Mouse (Mus musculus) large intestine, adult 2 months (tissue): ENCODE measurements around the gene Gbp8. TPM values are rescaled to one million over a fixed set of nuclear protein-coding genes. Genes with fewer than 3 reads are reported as not detected.
"Not testable (repeated sequence)": the region's sequence is repeated elsewhere in the genome, so short reads cannot be mapped to it uniquely, and the experiment has no call there.

ENCODE experiments used
- DNase-seq: peaks from one replicate; pipeline ENCODE4 v3.0.0-alpha.2; 2012; ENCODE audit warnings: low read depth, low spot score
- WGBS: fragments of 180-500 bp; shearing (Covaris S2); methylation state at CpG from one replicate; pipeline ENCODE4 v1.1.7; 2018; 5-methylcytosine and 5-hydroxymethylcytosine counted together
- polyA plus RNA-seq: library from polyadenylated mRNA; depleted of rRNA; stranded (reverse); fragments of >200 nt; gene quantifications from 2 replicates; pipeline ENCODE4 v1.2.3, GENCODE M21; 2012; rRNA removed

Gene Gbp8
- polyA plus RNA-seq, 1 experiment: 7.0 TPM

- 64% methylated on average over 1 of the region's 1 CpGs for WGBS
These were observed 76.0 kb downstream of the Gbp8 start for GRCm38 (mm10) chr5:105063321-105063720.

DNA sequence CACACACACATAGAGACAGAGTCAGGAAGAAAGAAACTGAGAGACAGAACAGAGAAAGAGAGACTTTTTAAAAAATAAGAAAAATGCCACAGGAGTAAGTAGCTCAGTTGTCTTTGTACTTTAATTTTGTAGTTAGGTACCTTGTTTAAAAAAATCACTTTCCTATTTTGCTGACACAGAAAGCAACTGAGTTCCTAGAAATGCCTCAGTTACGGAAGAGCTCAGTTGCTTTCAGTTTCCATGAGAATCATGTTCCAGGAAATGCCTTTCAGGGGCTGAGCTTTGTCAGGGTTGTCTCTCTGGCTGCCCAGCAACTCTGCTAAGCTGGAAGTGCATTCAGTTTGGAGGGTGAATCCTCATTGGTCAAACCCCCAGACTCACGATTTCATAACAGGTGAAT lies 76.9 kb downstream of the Gbp8 start:
- peak; percentile 2 for DNase-seq
- WGBS: 49% methylated on average over 2 of the region's 2 CpGs

More at GRCm38 (mm10) chr5:105063321-105063720, 76.0 kb downstream of the Gbp8 start:
- no peak for DNase-seq

DNA sequence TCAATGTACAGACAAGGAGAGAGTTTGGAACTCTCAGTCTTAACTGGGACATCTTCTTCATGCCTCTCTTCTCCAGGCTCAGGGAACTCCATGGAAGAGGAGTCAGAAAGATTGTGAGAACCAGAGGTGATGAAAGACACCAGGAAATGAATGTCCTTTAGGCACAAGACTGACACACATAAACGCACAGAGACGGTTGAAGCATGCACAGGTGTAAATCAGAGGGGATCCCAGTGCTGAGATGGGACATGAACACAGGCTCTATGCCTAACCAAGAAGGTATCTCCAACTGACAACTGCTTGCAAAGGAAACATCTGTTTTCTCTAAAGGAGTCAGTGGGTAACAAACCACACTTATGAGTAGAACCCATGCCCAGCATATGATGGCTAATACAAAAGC lies 79.1 kb downstream of the Gbp8 start:
- no peak for DNase-seq

DNA sequence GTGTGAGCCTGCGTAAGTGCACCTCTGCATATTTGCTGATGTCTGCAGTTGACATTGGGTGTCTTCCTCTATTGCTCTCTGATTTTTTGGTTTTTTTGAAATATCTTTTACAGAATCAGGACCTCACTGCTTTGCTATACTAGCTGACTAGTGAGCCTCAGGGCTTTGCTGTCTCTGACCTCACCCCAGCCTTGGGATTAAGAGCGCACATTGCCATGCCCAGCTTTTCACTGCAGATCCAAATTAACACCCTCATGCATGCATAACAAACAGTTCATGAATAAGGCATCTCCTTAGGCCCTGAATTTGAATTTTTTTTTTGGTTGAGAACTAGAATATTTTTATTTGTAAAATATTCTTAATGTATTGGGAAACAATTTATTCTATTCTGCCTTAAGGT lies 84.1 kb downstream of the Gbp8 start:
- WGBS: 94% methylated on average over 2 of the region's 2 CpGs
- DNase-seq: no peak

More for the DNA sequence above, 79.1 kb downstream of the Gbp8 start:
- WGBS: 86% methylated on average over 2 of the region's 2 CpGs

- not testable (repeated sequence) for DNase-seq
- WGBS: 47% methylated on average over 1 of the region's 1 CpGs
These were observed 85.7 kb downstream of the Gbp8 start for GRCm38 (mm10) chr5:105053471-105054169.

DNA sequence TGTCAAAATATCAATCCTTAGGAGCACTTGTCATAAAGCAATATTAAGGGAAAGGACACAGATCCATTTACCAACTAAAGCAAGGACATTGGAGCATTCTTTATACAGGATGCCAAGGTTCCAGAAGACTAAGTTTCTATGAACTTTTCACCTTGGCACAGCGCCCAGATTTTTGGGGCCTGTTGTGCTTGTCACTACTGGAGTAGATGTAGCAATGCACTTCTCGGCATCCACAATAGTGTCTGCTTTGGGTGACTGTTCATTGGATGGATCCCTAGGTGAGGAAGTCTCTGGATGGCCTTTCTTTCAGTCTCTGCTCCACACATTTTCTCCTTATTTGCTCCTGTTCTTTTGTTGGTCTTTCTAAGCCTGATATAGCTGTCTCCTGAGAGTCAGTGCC lies 107.0 kb downstream of the Gbp8 start:
- 70% methylated on average over 2 of the region's 2 CpGs for WGBS
- DNase-seq: no peak

DNA sequence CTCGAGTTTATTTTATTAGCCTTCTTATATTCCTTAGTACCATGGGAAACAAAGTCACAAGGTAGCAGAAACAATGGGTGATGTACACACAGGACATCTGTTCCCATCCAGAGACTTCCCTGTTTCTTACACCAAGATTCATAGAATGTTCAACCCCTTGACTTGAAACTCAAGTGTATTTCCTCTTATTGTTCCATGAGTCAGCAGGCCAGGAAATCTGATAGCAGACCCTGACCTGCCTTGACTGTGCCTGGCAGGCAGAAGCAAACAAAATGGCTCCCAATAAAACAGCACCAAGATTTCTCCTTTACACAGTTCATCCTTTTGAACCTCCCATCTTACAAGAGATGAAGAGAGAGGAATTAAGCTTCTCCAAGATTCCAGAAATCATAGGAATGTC lies 126.8 kb downstream of the Gbp8 start:
- 84% methylated on average over 1 of the region's 1 CpGs for WGBS
- no peak for DNase-seq

- 82% methylated on average over 4 of the region's 4 CpGs for WGBS
- no peak for DNase-seq
These were observed 127.8 kb downstream of the Gbp8 start for GRCm38 (mm10) chr5:105011570-105011969.

DNA sequence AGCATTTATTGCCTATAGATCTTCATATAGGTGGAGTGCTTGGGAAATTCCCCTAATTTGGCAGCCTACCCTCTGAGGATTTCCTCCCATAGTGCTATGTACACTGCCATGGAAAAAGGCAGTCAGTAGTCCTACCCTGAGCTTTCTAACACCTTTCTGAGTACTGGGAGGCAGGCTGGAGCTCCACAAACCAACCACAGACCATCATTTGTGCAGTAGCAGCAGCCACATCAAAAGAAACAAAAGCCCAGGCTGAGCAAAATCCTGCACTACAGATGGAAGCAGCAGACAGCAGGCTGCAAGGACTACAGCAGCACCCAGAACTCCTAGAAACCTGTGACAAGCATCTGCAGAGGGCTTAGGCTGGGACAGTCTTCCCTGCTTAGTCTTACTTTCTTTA lies 129.0 kb downstream of the Gbp8 start:
- no peak for DNase-seq

GRCm38 (mm10) chr5:104989411-104989810 lies 149.9 kb downstream of the Gbp8 start:
- no peak for DNase-seq
- 72% methylated on average over 2 of the region's 2 CpGs for WGBS

DNA sequence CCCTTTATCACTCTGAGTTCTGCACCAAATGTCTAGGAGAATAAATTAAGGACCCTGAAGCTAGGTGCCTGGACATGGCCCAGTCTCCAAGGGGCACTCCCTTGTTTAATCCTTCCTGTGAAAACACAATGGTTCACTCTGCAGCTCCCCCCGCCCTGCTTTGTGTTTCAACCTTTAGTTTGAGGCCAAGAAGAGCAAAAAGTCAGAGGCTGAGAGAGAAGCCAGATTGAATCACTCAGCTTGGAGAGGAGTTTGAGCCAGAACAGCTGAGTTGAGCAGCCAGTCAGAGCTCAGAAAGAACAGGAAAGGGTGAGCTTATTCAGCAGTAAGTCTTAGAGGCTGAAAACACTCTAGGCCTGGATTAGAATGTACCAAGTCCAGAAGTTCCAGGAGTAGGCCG lies 151.3 kb downstream of the Gbp8 start:
- WGBS: 55% methylated on average over 2 of the region's 2 CpGs
- no peak for DNase-seq

DNA sequence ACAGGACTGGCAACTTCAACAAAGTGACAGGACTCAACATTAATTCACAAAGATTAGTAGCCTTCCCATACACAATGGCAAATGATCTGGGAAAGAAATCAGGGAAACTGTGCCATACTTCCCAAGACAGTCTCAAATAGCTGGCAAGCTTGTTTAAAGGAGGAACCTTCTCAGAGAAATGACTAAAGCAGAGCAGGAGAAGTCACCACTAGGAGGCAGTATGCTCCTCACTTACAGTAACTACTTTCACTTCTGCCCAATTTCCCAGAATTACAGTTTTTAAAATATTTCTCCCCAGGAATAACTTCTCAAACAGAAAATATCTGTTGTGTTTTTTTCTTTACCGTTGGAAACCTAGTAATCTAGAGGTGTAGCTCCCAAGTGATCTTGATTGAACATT lies 152.6 kb downstream of the Gbp8 start:
- no peak for DNase-seq
- WGBS: 52% methylated on average over 1 of the region's 1 CpGs

GRCm38 (mm10) chr5:104982535-104982934 lies 156.8 kb downstream of the Gbp8 start, which contains the start of gene Abcg3:
Gene Abcg3 (minus strand): TSS chr5:104982718.
- 24% methylated on average over 12 of the region's 12 CpGs for WGBS
- no peak for DNase-seq

GRCm38 (mm10) chr5:104979040-104979513 lies 160.3 kb downstream of the Gbp8 start:
- no peak for DNase-seq
- WGBS: 53% methylated on average over 2 of the region's 2 CpGs

Other genes starting within 250 kb of the Gbp8 start
- 0.83 and 1.7 TPM in 2 replicates for gene Abcg3, start 156.8 kb downstream of the Gbp8 start, polyA plus RNA-seq
- gene Gbp9, start within 50 bp of the Gbp8 start, polyA plus RNA-seq: 1.7 and 3.6 TPM in 2 replicates
- 4.4 and 11.1 TPM in 2 replicates for gene Gbp4, start within 50 bp of the Gbp8 start, polyA plus RNA-seq
- gene Gbp10, start 100.0 kb upstream of the Gbp8 start, polyA plus RNA-seq: 0.29 and 1.9 TPM in 2 replicates
- gene Gm43302, start 154.2 kb upstream of the Gbp8 start, polyA plus RNA-seq: 1.3 and 2.1 TPM in 2 replicates
- gene Gbp6, start 154.2 kb upstream of the Gbp8 start, polyA plus RNA-seq: 5.5 and 6.9 TPM in 2 replicates